Mouse (Mus musculus): ENCODE measurements around the gene Atraid. TPM values are rescaled to one million over a fixed set of nuclear protein-coding genes. Genes with fewer than 3 reads are reported as not detected.

The Atraid gene
- polyA plus RNA-seq, 1 experiment from 2014 or later: 186 TPM

GRCm38 (mm10) chr5:31069810-31070209 lies 21.7 kb downstream of the Atraid start:
- no peak for ATAC-seq (ENCODE audit: insufficient number of reproducible peaks, insufficient read depth, low FRiP score, low read depth)
- no peak overlapping the region for H3K27ac ChIP-seq (ENCODE audit: low read length)
- H3K4me3 ChIP-seq (ENCODE audit: low read depth, low read length): no peak overlapping the region
- no peaks in the 10 kb centered on the region for H3K4me1 ChIP-seq (ENCODE audit: control insufficient read depth, insufficient read depth, low read length)
- no peaks in the 10 kb centered on the region for H3K27me3 ChIP-seq (ENCODE audit: control insufficient read depth, insufficient read depth, low read length)
- H3K36me3 ChIP-seq (ENCODE audit: control insufficient read depth, insufficient read depth, low read length): peaks cover 75% of the 10 kb centered on the region
- H3K4me2 ChIP-seq (replicated peaks; ENCODE audit: low read depth, low read length): no peak overlapping the region
- 93% methylated on average over 3 of the region's 3 CpGs for WGBS
- H3K9ac ChIP-seq (replicated peaks; ENCODE audit: low read depth, low read length): no peak overlapping the region
- H3K9me3 ChIP-seq (ENCODE audit: control insufficient read depth, low read depth, low read length): no peaks in the 10 kb centered on the region

GRCm38 (mm10) chr5:31071059-31071458 lies 22.9 kb downstream of the Atraid start:
- WGBS: 80% methylated on average over 2 of the region's 2 CpGs
- Histone ChIP-seq H3K27ac (ENCODE audit: low read length) (no peak overlapping the region), H3K9me3 (ENCODE audit: control insufficient read depth, low read depth, low read length) (no peaks in the 10 kb centered on the region), H3K27me3 (ENCODE audit: control insufficient read depth, insufficient read depth, low read length) (no peaks in the 10 kb centered on the region), H3K36me3 (ENCODE audit: control insufficient read depth, insufficient read depth, low read length) (peaks cover 78% of the 10 kb centered on the region), H3K4me1 (ENCODE audit: control insufficient read depth, insufficient read depth, low read length) (no peaks in the 10 kb centered on the region), H3K4me2 (replicated peaks; ENCODE audit: low read depth, low read length) (no peak overlapping the region), H3K4me3 (ENCODE audit: low read depth, low read length) (no peak overlapping the region), H3K9ac (replicated peaks; ENCODE audit: low read depth, low read length) (no peak overlapping the region)
- ATAC-seq (ENCODE audit: insufficient number of reproducible peaks, insufficient read depth, low FRiP score, low read depth): no peak

GRCm38 (mm10) chr5:31071821-31072220 lies 23.7 kb downstream of the Atraid start:
- H3K4me2 ChIP-seq (replicated peaks; ENCODE audit: low read depth, low read length): no peak overlapping the region
- H3K9ac ChIP-seq (replicated peaks; ENCODE audit: low read depth, low read length): no peak overlapping the region
- ATAC-seq (ENCODE audit: insufficient number of reproducible peaks, insufficient read depth, low FRiP score, low read depth): no peak
- WGBS: 93% methylated on average over 11 of the region's 11 CpGs
- no peaks in the 10 kb centered on the region for H3K4me1 ChIP-seq (ENCODE audit: control insufficient read depth, insufficient read depth, low read length)
- no peak overlapping the region for H3K4me3 ChIP-seq (ENCODE audit: low read depth, low read length)
- no peaks in the 10 kb centered on the region for H3K27me3 ChIP-seq (ENCODE audit: control insufficient read depth, insufficient read depth, low read length)
- peaks cover 82% of the 10 kb centered on the region for H3K36me3 ChIP-seq (ENCODE audit: control insufficient read depth, insufficient read depth, low read length)
- H3K27ac ChIP-seq (ENCODE audit: low read length): no peak overlapping the region
- no peaks in the 10 kb centered on the region for H3K9me3 ChIP-seq (ENCODE audit: control insufficient read depth, low read depth, low read length)

- Histone ChIP-seq H3K4me3 (ENCODE audit: low read depth, low read length) (no peak overlapping the region), H3K27me3 (ENCODE audit: control insufficient read depth, insufficient read depth, low read length) (no peaks in the 10 kb centered on the region), H3K27ac (ENCODE audit: low read length) (no peak overlapping the region), H3K4me2 (replicated peaks; ENCODE audit: low read depth, low read length) (no peak overlapping the region), H3K4me1 (ENCODE audit: control insufficient read depth, insufficient read depth, low read length) (no peaks in the 10 kb centered on the region), H3K9ac (replicated peaks; ENCODE audit: low read depth, low read length) (no peak overlapping the region), H3K9me3 (ENCODE audit: control insufficient read depth, low read depth, low read length) (no peaks in the 10 kb centered on the region), H3K36me3 (ENCODE audit: control insufficient read depth, insufficient read depth, low read length) (peaks cover 81% of the 10 kb centered on the region)
- ATAC-seq (ENCODE audit: insufficient number of reproducible peaks, insufficient read depth, low FRiP score, low read depth): no peak
- 89% methylated on average over 12 of the region's 12 CpGs for WGBS
These were observed 25.1 kb downstream of the Atraid start for GRCm38 (mm10) chr5:31073176-31073575.

- no peaks in the 10 kb centered on the region for H3K4me1 ChIP-seq (ENCODE audit: control insufficient read depth, insufficient read depth, low read length)
- no peaks in the 10 kb centered on the region for H3K9me3 ChIP-seq (ENCODE audit: control insufficient read depth, low read depth, low read length)
- WGBS: 82% methylated on average over 13 of the region's 13 CpGs
- H3K27me3 ChIP-seq (ENCODE audit: control insufficient read depth, insufficient read depth, low read length): no peaks in the 10 kb centered on the region
- H3K4me2 ChIP-seq (replicated peaks; ENCODE audit: low read depth, low read length): no peak overlapping the region
- H3K4me3 ChIP-seq (ENCODE audit: low read depth, low read length): no peak overlapping the region
- H3K36me3 ChIP-seq (ENCODE audit: control insufficient read depth, insufficient read depth, low read length): peaks cover 62% of the 10 kb centered on the region
- ATAC-seq (ENCODE audit: insufficient number of reproducible peaks, insufficient read depth, low FRiP score, low read depth): no peak
- H3K9ac ChIP-seq (replicated peaks; ENCODE audit: low read depth, low read length): no peak overlapping the region
- no peak overlapping the region for H3K27ac ChIP-seq (ENCODE audit: low read length)
These were observed 28.2 kb downstream of the Atraid start for GRCm38 (mm10) chr5:31076346-31076745.

- Histone ChIP-seq H3K4me2 (replicated peaks; ENCODE audit: low read depth, low read length) (no peak overlapping the region), H3K27ac (ENCODE audit: low read length) (no peak overlapping the region), H3K4me1 (ENCODE audit: control insufficient read depth, insufficient read depth, low read length) (no peaks in the 10 kb centered on the region), H3K4me3 (ENCODE audit: low read depth, low read length) (no peak overlapping the region), H3K27me3 (ENCODE audit: control insufficient read depth, insufficient read depth, low read length) (no peaks in the 10 kb centered on the region), H3K9ac (replicated peaks; ENCODE audit: low read depth, low read length) (no peak overlapping the region), H3K36me3 (ENCODE audit: control insufficient read depth, insufficient read depth, low read length) (peaks cover 28% of the 10 kb centered on the region), H3K9me3 (ENCODE audit: control insufficient read depth, low read depth, low read length) (no peaks in the 10 kb centered on the region)
- no peak for ATAC-seq (ENCODE audit: insufficient number of reproducible peaks, insufficient read depth, low FRiP score, low read depth)
- WGBS: 71% methylated on average over 13 of the region's 13 CpGs
These were observed 32.1 kb downstream of the Atraid start for GRCm38 (mm10) chr5:31080059-31080794.

GRCm38 (mm10) chr5:31080795-31081164 lies 32.7 kb downstream of the Atraid start:
- Histone ChIP-seq H3K9ac (replicated peaks; ENCODE audit: low read depth, low read length) (no peak overlapping the region), H3K4me2 (replicated peaks; ENCODE audit: low read depth, low read length) (no peak overlapping the region), H3K4me1 (ENCODE audit: control insufficient read depth, insufficient read depth, low read length) (no peaks in the 10 kb centered on the region), H3K27ac (ENCODE audit: low read length) (no peak overlapping the region), H3K36me3 (ENCODE audit: control insufficient read depth, insufficient read depth, low read length) (peaks cover 25% of the 10 kb centered on the region), H3K4me3 (ENCODE audit: low read depth, low read length) (no peak overlapping the region), H3K27me3 (ENCODE audit: control insufficient read depth, insufficient read depth, low read length) (no peaks in the 10 kb centered on the region), H3K9me3 (ENCODE audit: control insufficient read depth, low read depth, low read length) (no peaks in the 10 kb centered on the region)
- ATAC-seq (ENCODE audit: insufficient number of reproducible peaks, insufficient read depth, low FRiP score, low read depth): no peak
- 57% methylated on average over 3 of the region's 3 CpGs for WGBS

GRCm38 (mm10) chr5:31081386-31081785 lies 33.3 kb downstream of the Atraid start:
- no peaks in the 10 kb centered on the region for H3K9me3 ChIP-seq (ENCODE audit: control insufficient read depth, low read depth, low read length)
- H3K4me2 ChIP-seq (replicated peaks; ENCODE audit: low read depth, low read length): no peak overlapping the region
- no peak overlapping the region for H3K27ac ChIP-seq (ENCODE audit: low read length)
- peaks cover 20% of the 10 kb centered on the region for H3K36me3 ChIP-seq (ENCODE audit: control insufficient read depth, insufficient read depth, low read length)
- no peak overlapping the region for H3K4me3 ChIP-seq (ENCODE audit: low read depth, low read length)
- no peak overlapping the region for H3K9ac ChIP-seq (replicated peaks; ENCODE audit: low read depth, low read length)
- no peak for ATAC-seq (ENCODE audit: insufficient number of reproducible peaks, insufficient read depth, low FRiP score, low read depth)
- no peaks in the 10 kb centered on the region for H3K4me1 ChIP-seq (ENCODE audit: control insufficient read depth, insufficient read depth, low read length)
- WGBS: 80% methylated on average over 3 of the region's 3 CpGs
- H3K27me3 ChIP-seq (ENCODE audit: control insufficient read depth, insufficient read depth, low read length): no peaks in the 10 kb centered on the region

GRCm38 (mm10) chr5:31082355-31082754 lies 34.2 kb downstream of the Atraid start:
- H3K4me1 ChIP-seq (ENCODE audit: control insufficient read depth, insufficient read depth, low read length): no peaks in the 10 kb centered on the region
- ATAC-seq (ENCODE audit: insufficient number of reproducible peaks, insufficient read depth, low FRiP score, low read depth): no peak
- H3K9me3 ChIP-seq (ENCODE audit: control insufficient read depth, low read depth, low read length): no peaks in the 10 kb centered on the region
- 33% methylated on average over 5 of the region's 5 CpGs for WGBS
- H3K27ac ChIP-seq (ENCODE audit: low read length): no peak overlapping the region
- no peak overlapping the region for H3K9ac ChIP-seq (replicated peaks; ENCODE audit: low read depth, low read length)
- H3K4me2 ChIP-seq (replicated peaks; ENCODE audit: low read depth, low read length): no peak overlapping the region
- no peaks in the 10 kb centered on the region for H3K27me3 ChIP-seq (ENCODE audit: control insufficient read depth, insufficient read depth, low read length)
- H3K4me3 ChIP-seq (ENCODE audit: low read depth, low read length): no peak overlapping the region
- peaks cover 15% of the 10 kb centered on the region for H3K36me3 ChIP-seq (ENCODE audit: control insufficient read depth, insufficient read depth, low read length)
